Mouse (Mus musculus): ENCODE measurements around the gene Sf3b3. TPM values are rescaled to one million over a fixed set of nuclear protein-coding genes. Genes with fewer than 3 reads are reported as not detected.

Gene Sf3b3
- total and polyA plus RNA-seq, 3 experiments = 13.6 to 201 (median 176) TPM

GRCm38 (mm10) chr8:110842012-110842574, 4.5 kb downstream of the Sf3b3 start:
- TF ChIP-seq TAL1 (conservative IDR thresholded peaks at IDR 0.05; ENCODE audit: low read depth, low read length) (no peak), POLR2AphosphoS5 (IDR thresholded peaks at IDR 0.05; ENCODE audit: insufficient replicate concordance, low read depth, low read length) (no peak), GATA1 (IDR thresholded peaks at IDR 0.05; ENCODE audit: borderline replicate concordance, low read length) (no peak), GATA2 (IDR thresholded peaks at IDR 0.05; ENCODE audit: borderline replicate concordance, low read depth, low read length) (no peak), CTCF (IDR thresholded peaks at IDR 0.05; ENCODE audit: low read depth, low read length) (no peak)
- no peaks in the 10 kb centered on the region for H3K27me3 ChIP-seq (ENCODE audit: insufficient read depth, low read length)
- DNase-seq (ENCODE audit: low spot score) (no peak), ATAC-seq (ENCODE audit: extremely low read depth, insufficient number of reproducible peaks, low FRiP score, poor library complexity, severe bottlenecking) (no peak)
- peaks cover 79% of the 10 kb centered on the region for H3K36me3 ChIP-seq (replicated peaks)
- no peaks in the 10 kb centered on the region for H3K9me3 ChIP-seq (replicated peaks)
- peaks cover 59% of the 10 kb centered on the region for H3K4me1 ChIP-seq (ENCODE audit: insufficient read depth, low read depth, low read length)
- no peak overlapping the region for H3K4me3 ChIP-seq (ENCODE audit: low read depth, low read length)

DNA sequence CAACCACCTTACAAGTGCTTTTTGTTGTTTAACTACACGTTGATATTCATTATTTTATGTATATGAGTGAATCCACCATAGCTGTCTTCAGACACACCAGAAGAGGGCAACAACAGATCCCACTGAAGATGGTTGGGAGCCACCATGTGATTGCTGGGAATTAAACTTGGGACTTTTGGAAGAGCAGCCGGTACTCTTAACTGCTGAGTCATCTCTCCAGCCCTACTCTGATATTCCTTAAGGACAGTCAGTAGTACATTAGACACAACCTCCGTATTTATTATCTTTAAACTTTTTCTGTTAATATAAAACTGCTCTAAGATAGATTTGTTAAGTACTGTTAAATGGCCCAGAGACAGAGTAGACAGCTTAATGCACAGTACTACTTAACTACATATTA, 14.6 kb downstream of the Sf3b3 start:
- no peak for ATAC-seq (ENCODE audit: extremely low read depth, insufficient number of reproducible peaks, low FRiP score, poor library complexity, severe bottlenecking)
- TF ChIP-seq CTCF (IDR thresholded peaks at IDR 0.05; ENCODE audit: low read depth, low read length) (no peak), POLR2AphosphoS5 (IDR thresholded peaks at IDR 0.05; ENCODE audit: insufficient replicate concordance, low read depth, low read length) (no peak), GATA1 (IDR thresholded peaks at IDR 0.05; ENCODE audit: borderline replicate concordance, low read length) (no peak), TAL1 (conservative IDR thresholded peaks at IDR 0.05; ENCODE audit: low read depth, low read length) (no peak), GATA2 (IDR thresholded peaks at IDR 0.05; ENCODE audit: borderline replicate concordance, low read depth, low read length) (no peak)

DNA sequence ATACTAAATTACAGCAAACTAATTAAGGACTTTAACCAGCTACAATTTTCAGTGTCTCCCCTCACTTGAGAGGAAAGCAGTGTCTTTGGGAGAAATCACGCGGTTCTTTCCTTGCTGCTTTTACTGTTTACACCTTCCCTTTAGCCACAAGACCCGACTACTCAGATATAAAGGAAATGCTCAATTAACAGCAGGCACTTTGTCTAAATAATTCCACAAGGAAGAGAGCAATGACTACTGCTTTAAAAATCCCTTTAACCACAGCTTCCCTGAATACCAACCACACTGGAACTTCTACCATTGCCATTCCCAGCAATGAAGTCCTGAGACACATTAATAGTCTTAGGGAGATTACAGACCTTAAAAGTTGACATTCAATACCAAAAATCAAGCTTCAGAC, 18.1 kb downstream of the Sf3b3 start:
- ATAC-seq (ENCODE audit: extremely low read depth, insufficient number of reproducible peaks, low FRiP score, poor library complexity, severe bottlenecking) = no peak
- Histone ChIP-seq H3K4me3 (ENCODE audit: low read depth, low read length) (no peak overlapping the region), H3K4me1 (ENCODE audit: insufficient read depth, low read depth, low read length) (peaks cover 26% of the 10 kb centered on the region), H3K36me3 (replicated peaks) (peaks cover 98% of the 10 kb centered on the region), H3K9me3 (replicated peaks) (no peaks in the 10 kb centered on the region), H3K27me3 (ENCODE audit: insufficient read depth, low read length) (no peaks in the 10 kb centered on the region)
- no peak for DNase-seq (ENCODE audit: low spot score)
- TF ChIP-seq POLR2AphosphoS5 (IDR thresholded peaks at IDR 0.05; ENCODE audit: insufficient replicate concordance, low read depth, low read length) = no peak
- TF ChIP-seq CTCF (IDR thresholded peaks at IDR 0.05; ENCODE audit: low read depth, low read length) = no peak
- TF ChIP-seq GATA1 (IDR thresholded peaks at IDR 0.05; ENCODE audit: borderline replicate concordance, low read length) = no peak
- no peak for TF ChIP-seq GATA2 (IDR thresholded peaks at IDR 0.05; ENCODE audit: borderline replicate concordance, low read depth, low read length)
- no peak for TF ChIP-seq TAL1 (conservative IDR thresholded peaks at IDR 0.05; ENCODE audit: low read depth, low read length)

More for the DNA sequence above, 14.6 kb downstream of the Sf3b3 start:
- H3K27me3 ChIP-seq (ENCODE audit: insufficient read depth, low read length) = no peaks in the 10 kb centered on the region
- peaks cover 98% of the 10 kb centered on the region for H3K36me3 ChIP-seq (replicated peaks)
- H3K4me3 ChIP-seq (ENCODE audit: low read depth, low read length) = no peak overlapping the region
- H3K4me1 ChIP-seq (ENCODE audit: insufficient read depth, low read depth, low read length) = peaks cover 31% of the 10 kb centered on the region
- no peaks in the 10 kb centered on the region for H3K9me3 ChIP-seq (replicated peaks)
- no peak for DNase-seq (ENCODE audit: low spot score)

- Histone ChIP-seq H3K4me1 (ENCODE audit: insufficient read depth, low read depth, low read length) (peaks cover 18% of the 10 kb centered on the region), H3K27me3 (ENCODE audit: insufficient read depth, low read length) (no peaks in the 10 kb centered on the region), H3K36me3 (replicated peaks) (peaks cover 100% of the 10 kb centered on the region), H3K4me3 (ENCODE audit: low read depth, low read length) (no peak overlapping the region), H3K9me3 (replicated peaks) (no peaks in the 10 kb centered on the region)
- ATAC-seq (ENCODE audit: extremely low read depth, insufficient number of reproducible peaks, low FRiP score, poor library complexity, severe bottlenecking) (no peak), DNase-seq (ENCODE audit: low spot score) (no peak)
- TF ChIP-seq GATA1 (IDR thresholded peaks at IDR 0.05; ENCODE audit: borderline replicate concordance, low read length) = no peak
- TF ChIP-seq POLR2AphosphoS5 (IDR thresholded peaks at IDR 0.05; ENCODE audit: insufficient replicate concordance, low read depth, low read length) = no peak
- no peak for TF ChIP-seq TAL1 (conservative IDR thresholded peaks at IDR 0.05; ENCODE audit: low read depth, low read length)
- TF ChIP-seq GATA2 (IDR thresholded peaks at IDR 0.05; ENCODE audit: borderline replicate concordance, low read depth, low read length) = no peak
- no peak for TF ChIP-seq CTCF (IDR thresholded peaks at IDR 0.05; ENCODE audit: low read depth, low read length)
Observed at GRCm38 (mm10) chr8:110824861-110825260, 21.7 kb downstream of the Sf3b3 start.

GRCm38 (mm10) chr8:110821960-110822359, 24.6 kb downstream of the Sf3b3 start:
- Histone ChIP-seq H3K27me3 (ENCODE audit: insufficient read depth, low read length) (no peaks in the 10 kb centered on the region), H3K36me3 (replicated peaks) (peaks cover 100% of the 10 kb centered on the region), H3K4me1 (ENCODE audit: insufficient read depth, low read depth, low read length) (peaks cover 16% of the 10 kb centered on the region), H3K9me3 (replicated peaks) (no peaks in the 10 kb centered on the region), H3K4me3 (ENCODE audit: low read depth, low read length) (no peak overlapping the region)
- TF ChIP-seq CTCF (IDR thresholded peaks at IDR 0.05; ENCODE audit: low read depth, low read length) (no peak), POLR2AphosphoS5 (IDR thresholded peaks at IDR 0.05; ENCODE audit: insufficient replicate concordance, low read depth, low read length) (no peak), TAL1 (conservative IDR thresholded peaks at IDR 0.05; ENCODE audit: low read depth, low read length) (no peak), GATA1 (IDR thresholded peaks at IDR 0.05; ENCODE audit: borderline replicate concordance, low read length) (no peak), GATA2 (IDR thresholded peaks at IDR 0.05; ENCODE audit: borderline replicate concordance, low read depth, low read length) (no peak)
- DNase-seq (ENCODE audit: low spot score) (no peak), ATAC-seq (ENCODE audit: extremely low read depth, insufficient number of reproducible peaks, low FRiP score, poor library complexity, severe bottlenecking) (no peak)

DNA sequence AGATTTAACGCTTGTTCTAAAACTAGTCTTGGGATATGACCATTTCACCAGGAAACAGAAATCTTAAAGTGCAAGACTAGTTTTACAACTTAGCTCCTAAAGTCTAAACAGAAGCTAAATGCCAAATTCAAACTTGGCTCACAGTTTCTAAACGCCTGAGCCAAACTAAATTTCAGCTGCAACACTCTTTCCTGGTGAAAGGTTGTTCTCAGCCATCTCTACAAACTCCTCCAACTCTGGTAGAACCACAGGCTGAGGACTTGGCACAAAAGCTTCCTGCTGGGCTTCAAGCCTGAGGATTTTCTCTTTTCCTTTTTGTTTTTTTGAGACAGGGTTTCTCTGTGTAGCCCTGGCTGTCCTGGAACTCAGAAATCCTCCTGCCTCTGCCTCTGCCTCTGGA, 26.3 kb downstream of the Sf3b3 start:
- no peak overlapping the region for H3K4me3 ChIP-seq (ENCODE audit: low read depth, low read length)
- no peak for TF ChIP-seq CTCF (IDR thresholded peaks at IDR 0.05; ENCODE audit: low read depth, low read length)
- no peak for TF ChIP-seq GATA1 (IDR thresholded peaks at IDR 0.05; ENCODE audit: borderline replicate concordance, low read length)
- TF ChIP-seq POLR2AphosphoS5 (IDR thresholded peaks at IDR 0.05; ENCODE audit: insufficient replicate concordance, low read depth, low read length) = no peak
- TF ChIP-seq GATA2 (IDR thresholded peaks at IDR 0.05; ENCODE audit: borderline replicate concordance, low read depth, low read length) = no peak
- TF ChIP-seq TAL1 (conservative IDR thresholded peaks at IDR 0.05; ENCODE audit: low read depth, low read length) = no peak
- H3K27me3 ChIP-seq (ENCODE audit: insufficient read depth, low read length) = no peaks in the 10 kb centered on the region
- peaks cover 17% of the 10 kb centered on the region for H3K4me1 ChIP-seq (ENCODE audit: insufficient read depth, low read depth, low read length)
- ATAC-seq (ENCODE audit: extremely low read depth, insufficient number of reproducible peaks, low FRiP score, poor library complexity, severe bottlenecking) (no peak), DNase-seq (ENCODE audit: low spot score) (no peak)
- peaks cover 100% of the 10 kb centered on the region for H3K36me3 ChIP-seq (replicated peaks)
- H3K9me3 ChIP-seq (replicated peaks) = no peaks in the 10 kb centered on the region

Measured in G1E (cell line).